Mouse (Mus musculus): ENCODE data around the gene Vwf. TPM values are rescaled to one million over a fixed set of nuclear protein-coding genes. Genes with fewer than 3 reads are reported as not detected.

Gene Vwf
- polyA plus RNA-seq, 1 experiment from 2014 or later: 9.0 TPM

DNA sequence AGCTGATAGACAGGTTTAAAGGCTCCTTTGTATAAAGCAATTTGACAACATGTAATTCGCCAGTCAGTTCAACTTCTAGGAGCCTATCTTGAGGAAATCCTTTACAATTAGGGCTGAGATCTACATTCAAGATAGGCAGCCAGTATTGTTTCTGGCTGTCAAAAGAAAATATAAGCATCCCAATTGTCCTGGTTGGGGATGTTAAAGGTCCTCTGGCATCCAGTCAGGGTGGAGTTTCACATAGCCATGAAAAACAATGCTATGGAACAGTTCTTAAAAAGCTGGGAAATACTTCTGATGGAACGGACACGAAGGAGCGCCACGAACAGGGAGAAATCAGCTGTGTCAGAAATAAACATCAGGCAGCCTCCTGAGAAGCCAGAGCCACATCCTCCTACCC, 11.6 kb upstream of the Vwf start:
- H3K4me1 ChIP-seq (replicated peaks; ENCODE audit: control insufficient read depth, insufficient read depth, low read length): no peaks in the 10 kb centered on the region
- no peak overlapping the region for H3K9ac ChIP-seq (ENCODE audit: low read length)
- no peak overlapping the region for H3K4me2 ChIP-seq (ENCODE audit: low read depth, low read length, severe bottlenecking)
- no peaks in the 10 kb centered on the region for H3K36me3 ChIP-seq (ENCODE audit: control insufficient read depth, insufficient read depth, low read length)
- DNase-seq (ENCODE audit: low spot score): no peak
- no peaks in the 10 kb centered on the region for H3K27me3 ChIP-seq (ENCODE audit: control insufficient read depth, insufficient read depth, low read length)
- no peak overlapping the region for H3K27ac ChIP-seq (ENCODE audit: low read depth, low read length)
- H3K9me3 ChIP-seq (ENCODE audit: control insufficient read depth, low read length): no peaks in the 10 kb centered on the region
- no peak overlapping the region for H3K4me3 ChIP-seq (ENCODE audit: low read depth, low read length)
- ATAC-seq (replicated peaks; ENCODE audit: low FRiP score): no peak
- WGBS: 81% methylated on average over 5 of the region's 5 CpGs

DNA sequence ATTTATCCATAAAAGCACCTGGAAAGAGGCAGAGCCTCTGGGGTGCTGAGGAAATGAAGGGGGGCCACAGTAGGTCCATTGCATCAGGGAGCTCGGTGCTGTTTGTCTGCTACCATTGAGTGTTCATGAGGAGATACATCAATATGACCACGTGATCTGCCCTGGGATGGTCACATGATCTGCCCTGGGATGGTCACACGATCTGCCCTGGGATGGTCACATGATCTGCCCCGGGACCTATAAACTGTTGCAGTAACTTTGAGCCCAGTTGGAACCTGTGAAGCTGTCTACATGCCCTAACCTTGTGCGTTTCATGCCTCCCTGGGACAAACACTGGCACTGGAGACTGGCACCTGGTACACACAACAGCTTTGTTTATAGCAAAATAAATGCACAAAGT, 8.1 kb upstream of the Vwf start:
- Histone ChIP-seq H3K36me3 (ENCODE audit: control insufficient read depth, insufficient read depth, low read length) (no peaks in the 10 kb centered on the region), H3K27ac (ENCODE audit: low read depth, low read length) (no peak overlapping the region), H3K9ac (ENCODE audit: low read length) (no peak overlapping the region), H3K4me2 (ENCODE audit: low read depth, low read length, severe bottlenecking) (no peak overlapping the region), H3K4me1 (replicated peaks; ENCODE audit: control insufficient read depth, insufficient read depth, low read length) (no peaks in the 10 kb centered on the region), H3K9me3 (ENCODE audit: control insufficient read depth, low read length) (no peaks in the 10 kb centered on the region), H3K27me3 (ENCODE audit: control insufficient read depth, insufficient read depth, low read length) (no peaks in the 10 kb centered on the region), H3K4me3 (ENCODE audit: low read depth, low read length) (no peak overlapping the region)
- DNase-seq (ENCODE audit: low spot score) (no peak), ATAC-seq (replicated peaks; ENCODE audit: low FRiP score) (no peak)
- WGBS: 87% methylated on average over 5 of the region's 5 CpGs

DNA sequence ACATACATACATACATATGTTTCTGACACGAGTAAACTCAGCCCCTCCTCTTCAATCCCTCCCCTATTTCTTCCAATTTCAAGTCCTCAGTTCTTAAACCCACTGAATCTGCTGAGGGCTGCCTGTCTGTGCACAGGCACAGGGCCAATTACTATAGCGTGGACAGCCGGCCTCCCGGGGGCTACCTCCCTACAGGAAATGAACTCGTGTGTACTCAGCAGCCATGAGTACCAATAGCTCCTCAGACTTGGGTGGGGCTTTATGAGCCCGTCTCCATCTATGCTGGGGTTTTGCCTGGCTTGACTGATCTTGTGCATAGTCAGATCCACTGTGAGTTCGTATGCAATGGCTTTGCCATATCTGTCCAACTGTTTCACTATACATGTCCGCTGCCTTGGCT, 7.2 kb upstream of the Vwf start:
- H3K27me3 ChIP-seq (ENCODE audit: control insufficient read depth, insufficient read depth, low read length): no peaks in the 10 kb centered on the region
- H3K4me1 ChIP-seq (replicated peaks; ENCODE audit: control insufficient read depth, insufficient read depth, low read length): no peaks in the 10 kb centered on the region
- no peak overlapping the region for H3K4me2 ChIP-seq (ENCODE audit: low read depth, low read length, severe bottlenecking)
- WGBS: 85% methylated on average over 8 of the region's 8 CpGs
- no peak for DNase-seq (ENCODE audit: low spot score)
- H3K9ac ChIP-seq (ENCODE audit: low read length): no peak overlapping the region
- H3K36me3 ChIP-seq (ENCODE audit: control insufficient read depth, insufficient read depth, low read length): no peaks in the 10 kb centered on the region
- ATAC-seq (replicated peaks; ENCODE audit: low FRiP score): no peak
- no peak overlapping the region for H3K4me3 ChIP-seq (ENCODE audit: low read depth, low read length)
- H3K27ac ChIP-seq (ENCODE audit: low read depth, low read length): no peak overlapping the region
- no peaks in the 10 kb centered on the region for H3K9me3 ChIP-seq (ENCODE audit: control insufficient read depth, low read length)

DNA sequence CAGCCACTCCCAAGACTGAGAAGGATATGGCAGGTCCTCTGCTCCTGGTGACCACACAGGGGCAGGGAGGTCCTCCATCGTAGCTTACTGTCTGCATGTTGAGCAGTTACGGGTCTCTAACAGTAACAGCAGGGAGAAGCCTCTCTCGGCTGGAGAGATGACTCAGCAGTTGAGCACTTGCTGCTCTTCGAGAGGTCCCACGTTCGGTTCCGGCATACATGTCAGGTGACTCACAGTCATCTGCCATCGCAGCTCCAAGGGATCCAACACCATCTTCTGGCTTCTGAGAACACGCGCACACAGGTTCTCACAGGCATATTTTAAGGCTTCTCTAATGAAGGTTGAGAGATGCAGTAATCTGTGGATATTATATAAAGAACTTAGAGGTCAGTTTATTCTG, 6.4 kb upstream of the Vwf start:
- Histone ChIP-seq H3K36me3 (ENCODE audit: control insufficient read depth, insufficient read depth, low read length) (no peaks in the 10 kb centered on the region), H3K9ac (ENCODE audit: low read length) (no peak overlapping the region), H3K27ac (ENCODE audit: low read depth, low read length) (no peak overlapping the region), H3K4me1 (replicated peaks; ENCODE audit: control insufficient read depth, insufficient read depth, low read length) (no peaks in the 10 kb centered on the region), H3K4me2 (ENCODE audit: low read depth, low read length, severe bottlenecking) (no peak overlapping the region), H3K9me3 (ENCODE audit: control insufficient read depth, low read length) (no peaks in the 10 kb centered on the region), H3K4me3 (ENCODE audit: low read depth, low read length) (no peak overlapping the region), H3K27me3 (ENCODE audit: control insufficient read depth, insufficient read depth, low read length) (no peaks in the 10 kb centered on the region)
- no peak for DNase-seq (ENCODE audit: low spot score)
- ATAC-seq (replicated peaks; ENCODE audit: low FRiP score): no peak
- 88% methylated on average over 10 of the region's 10 CpGs for WGBS

DNA sequence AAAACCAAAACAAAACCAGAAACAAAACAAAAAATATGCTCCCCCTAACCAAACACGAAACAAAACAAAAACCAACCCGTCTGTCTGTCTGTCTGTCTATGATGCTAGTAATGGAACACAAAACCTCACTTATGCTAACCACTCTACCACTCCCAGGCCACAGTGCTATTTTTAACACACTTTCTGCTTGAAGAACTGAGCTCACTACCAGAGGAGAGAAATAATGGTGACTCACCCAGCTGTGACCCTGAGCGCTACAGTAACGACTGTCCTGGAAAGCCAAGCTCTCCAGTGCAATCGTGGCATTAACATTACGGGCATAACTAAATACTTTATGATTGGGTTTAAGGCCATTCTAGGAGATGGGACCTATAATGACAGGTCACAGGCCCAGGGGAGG, 5.7 kb upstream of the Vwf start:
- no peak for ATAC-seq (replicated peaks; ENCODE audit: low FRiP score)
- Histone ChIP-seq H3K36me3 (ENCODE audit: control insufficient read depth, insufficient read depth, low read length) (no peaks in the 10 kb centered on the region), H3K4me2 (ENCODE audit: low read depth, low read length, severe bottlenecking) (no peak overlapping the region), H3K9ac (ENCODE audit: low read length) (no peak overlapping the region), H3K4me3 (ENCODE audit: low read depth, low read length) (no peak overlapping the region), H3K27me3 (ENCODE audit: control insufficient read depth, insufficient read depth, low read length) (no peaks in the 10 kb centered on the region), H3K27ac (ENCODE audit: low read depth, low read length) (no peak overlapping the region), H3K9me3 (ENCODE audit: control insufficient read depth, low read length) (no peaks in the 10 kb centered on the region), H3K4me1 (replicated peaks; ENCODE audit: control insufficient read depth, insufficient read depth, low read length) (no peaks in the 10 kb centered on the region)
- DNase-seq (ENCODE audit: low spot score): no peak
- 93% methylated on average over 6 of the region's 6 CpGs for WGBS

DNA sequence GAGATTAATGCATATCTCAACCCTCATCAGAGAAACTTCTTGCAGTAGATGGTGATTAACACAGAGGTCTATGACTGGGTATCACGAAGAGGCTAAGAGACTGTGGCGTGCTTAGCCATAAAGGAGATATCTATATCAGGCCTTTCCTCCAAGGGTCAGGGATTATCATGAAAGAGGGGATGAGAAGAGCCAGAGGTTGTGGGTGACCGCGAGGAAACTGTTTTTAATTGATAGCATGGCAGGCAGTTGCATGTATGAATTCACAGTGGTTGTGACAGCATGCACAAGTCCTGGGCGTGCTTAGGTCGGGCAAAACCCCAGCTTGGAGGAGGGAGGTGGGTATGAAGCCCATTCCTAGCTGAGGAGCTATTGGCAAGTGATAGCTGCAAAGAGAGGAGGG, 5.3 kb upstream of the Vwf start:
- Histone ChIP-seq H3K27me3 (ENCODE audit: control insufficient read depth, insufficient read depth, low read length) (no peaks in the 10 kb centered on the region), H3K36me3 (ENCODE audit: control insufficient read depth, insufficient read depth, low read length) (no peaks in the 10 kb centered on the region), H3K4me1 (replicated peaks; ENCODE audit: control insufficient read depth, insufficient read depth, low read length) (no peaks in the 10 kb centered on the region), H3K9ac (ENCODE audit: low read length) (no peak overlapping the region), H3K4me2 (ENCODE audit: low read depth, low read length, severe bottlenecking) (no peak overlapping the region), H3K9me3 (ENCODE audit: control insufficient read depth, low read length) (no peaks in the 10 kb centered on the region), H3K4me3 (ENCODE audit: low read depth, low read length) (no peak overlapping the region), H3K27ac (ENCODE audit: low read depth, low read length) (no peak overlapping the region)
- DNase-seq (ENCODE audit: low spot score) (no peak), ATAC-seq (replicated peaks; ENCODE audit: low FRiP score) (no peak)
- WGBS: 86% methylated on average over 6 of the region's 6 CpGs

DNA sequence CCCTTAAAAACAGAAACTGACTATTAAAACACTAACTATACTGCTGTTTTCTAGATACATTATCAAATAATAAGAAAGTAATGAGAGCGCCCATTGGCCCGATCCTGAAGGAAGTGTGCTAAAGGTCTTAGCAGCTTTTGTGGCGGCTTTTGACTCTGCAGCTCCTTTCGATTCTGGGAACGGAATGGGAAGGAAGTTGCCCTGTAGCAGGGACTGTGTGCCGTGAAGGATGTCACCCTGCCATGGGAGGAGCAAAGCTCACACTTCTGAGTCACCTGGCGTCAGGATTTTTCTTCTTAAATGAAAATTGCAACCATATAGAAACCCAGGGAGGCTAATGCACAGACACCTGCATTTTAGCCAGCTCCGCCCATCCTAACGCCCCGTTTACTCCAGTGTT, 1.8 kb downstream of the Vwf start:
- DNase-seq (ENCODE audit: low spot score) (no peak), ATAC-seq (replicated peaks; ENCODE audit: low FRiP score) (no peak)
- H3K27ac ChIP-seq (ENCODE audit: low read depth, low read length): no peak overlapping the region
- WGBS: 86% methylated on average over 10 of the region's 10 CpGs
- H3K36me3 ChIP-seq (ENCODE audit: control insufficient read depth, insufficient read depth, low read length): no peaks in the 10 kb centered on the region
- no peaks in the 10 kb centered on the region for H3K9me3 ChIP-seq (ENCODE audit: control insufficient read depth, low read length)
- H3K4me3 ChIP-seq (ENCODE audit: low read depth, low read length): no peak overlapping the region
- no peak overlapping the region for H3K9ac ChIP-seq (ENCODE audit: low read length)
- H3K4me1 ChIP-seq (replicated peaks; ENCODE audit: control insufficient read depth, insufficient read depth, low read length): no peaks in the 10 kb centered on the region
- no peak overlapping the region for H3K4me2 ChIP-seq (ENCODE audit: low read depth, low read length, severe bottlenecking)
- H3K27me3 ChIP-seq (ENCODE audit: control insufficient read depth, insufficient read depth, low read length): no peaks in the 10 kb centered on the region

DNA sequence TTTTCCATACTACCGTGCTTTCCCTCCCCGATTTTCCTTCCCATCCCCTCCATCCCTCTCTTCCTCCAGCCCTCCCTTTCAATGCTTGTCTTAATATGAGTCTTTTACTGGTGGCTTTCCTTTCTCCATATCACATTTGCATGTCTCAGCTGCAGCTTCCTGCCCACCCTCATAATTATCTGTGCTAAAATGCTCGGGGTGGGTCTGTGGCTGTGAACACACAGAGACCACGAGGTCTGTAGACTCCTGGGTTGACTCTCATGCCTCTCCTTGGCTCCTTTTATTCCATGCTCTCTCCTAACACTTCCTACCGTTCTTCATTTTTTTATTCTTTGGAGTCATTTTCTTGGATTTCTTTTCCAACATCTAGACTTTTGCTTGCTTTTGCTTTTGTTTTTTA, 3.6 kb downstream of the Vwf start:
- WGBS: 90% methylated on average over 5 of the region's 5 CpGs

DNA sequence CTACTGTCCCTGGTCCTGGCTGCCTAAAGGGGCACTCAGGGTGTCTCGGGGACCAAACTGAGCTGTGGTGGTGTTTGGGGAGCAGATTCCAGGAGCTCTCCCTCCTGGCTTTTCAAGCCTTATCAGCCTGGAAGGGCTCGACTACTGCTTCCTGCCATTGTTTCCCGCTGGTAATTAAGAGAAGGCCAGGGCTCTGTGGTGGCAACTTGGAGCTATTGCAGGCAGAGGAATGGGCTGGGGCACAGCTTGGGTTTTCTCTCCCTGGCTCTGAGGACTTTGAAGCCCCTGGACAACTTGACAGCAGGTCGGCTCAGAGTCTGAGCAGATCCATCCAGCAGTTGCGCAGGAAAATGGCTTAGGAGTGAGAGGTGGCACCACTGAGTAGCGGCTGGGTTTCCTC, 6.2 kb downstream of the Vwf start:
- WGBS: 64% methylated on average over 6 of the region's 6 CpGs
- no peak for ATAC-seq (replicated peaks; ENCODE audit: low FRiP score)
- Histone ChIP-seq H3K36me3 (ENCODE audit: control insufficient read depth, insufficient read depth, low read length) (no peaks in the 10 kb centered on the region), H3K4me1 (replicated peaks; ENCODE audit: control insufficient read depth, insufficient read depth, low read length) (no peaks in the 10 kb centered on the region), H3K27me3 (ENCODE audit: control insufficient read depth, insufficient read depth, low read length) (no peaks in the 10 kb centered on the region), H3K4me3 (ENCODE audit: low read depth, low read length) (no peak overlapping the region), H3K4me2 (ENCODE audit: low read depth, low read length, severe bottlenecking) (no peak overlapping the region), H3K9ac (ENCODE audit: low read length) (no peak overlapping the region), H3K27ac (ENCODE audit: low read depth, low read length) (no peak overlapping the region), H3K9me3 (ENCODE audit: control insufficient read depth, low read length) (no peaks in the 10 kb centered on the region)
- no peak for DNase-seq (ENCODE audit: low spot score)

More for the DNA sequence above, 3.6 kb downstream of the Vwf start:
- Histone ChIP-seq H3K9me3 (ENCODE audit: control insufficient read depth, low read length) (no peaks in the 10 kb centered on the region), H3K4me2 (ENCODE audit: low read depth, low read length, severe bottlenecking) (no peak overlapping the region), H3K36me3 (ENCODE audit: control insufficient read depth, insufficient read depth, low read length) (no peaks in the 10 kb centered on the region), H3K9ac (ENCODE audit: low read length) (no peak overlapping the region), H3K27ac (ENCODE audit: low read depth, low read length) (no peak overlapping the region), H3K4me1 (replicated peaks; ENCODE audit: control insufficient read depth, insufficient read depth, low read length) (no peaks in the 10 kb centered on the region), H3K27me3 (ENCODE audit: control insufficient read depth, insufficient read depth, low read length) (no peaks in the 10 kb centered on the region), H3K4me3 (ENCODE audit: low read depth, low read length) (no peak overlapping the region)
- ATAC-seq (replicated peaks; ENCODE audit: low FRiP score) (no peak), DNase-seq (ENCODE audit: low spot score) (no peak)
